In the genomic region with DNA sequence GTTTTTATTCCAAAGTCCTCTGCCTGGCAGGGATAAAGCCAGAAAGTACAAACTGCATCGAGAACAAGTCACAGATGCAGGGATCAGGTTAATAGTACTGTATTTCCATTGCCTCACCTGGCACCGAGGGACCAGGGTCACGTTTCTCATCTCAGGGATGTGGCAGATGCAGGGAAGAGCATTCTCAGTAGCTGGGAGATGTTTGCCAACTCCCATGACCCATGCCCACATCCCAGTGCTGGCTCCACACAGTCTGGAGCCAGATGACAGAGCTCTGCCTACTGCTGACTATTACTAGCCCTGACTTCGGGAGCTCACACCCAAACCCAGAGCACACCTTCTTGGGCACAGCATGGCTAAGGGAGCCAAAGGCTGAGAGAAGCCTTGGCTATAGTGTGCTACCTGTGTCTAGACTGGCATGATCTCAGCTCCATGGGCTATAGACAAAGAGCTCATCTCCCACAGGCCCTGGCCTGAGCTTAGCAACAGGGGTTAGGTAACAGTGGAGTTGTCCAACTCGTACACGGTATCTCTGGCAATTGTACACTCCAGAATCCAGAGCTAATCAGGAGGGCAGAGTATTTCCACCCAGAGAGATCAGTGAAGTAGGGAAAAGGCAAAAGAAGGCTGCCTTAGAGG, we compare ENCODE assay signal across 11 mouse cellular contexts. TPM values are rescaled to one million over a fixed set of nuclear protein-coding genes. Genes with fewer than 3 reads are reported as not detected.
A peak's percentile ranks its signal among the peaks of the same experiment; 100 is the strongest.
DNase-seq lines count a peak whose midpoint lies in the region; ATAC-seq and TF ChIP-seq lines count a peak whose summit lies in the region.
"Had no signal": no experiment of that assay in that cellular context is flagged by ENCODE, and none has a peak within 500 bp of the region (broad histone marks: within the 10 kb centered on the region; RNA-seq: fewer than 3 reads in every experiment).

No protein-coding gene starts in this region.

- no peak overlapping the region for H3K4me3 ChIP-seq in embryonic facial prominence, embryonic 15.5 days (replicated peaks)
- H3K4me3 ChIP-seq in heart, postnatal 0 days (ENCODE audit: low read depth, low read length) = no peak overlapping the region
- no peak overlapping the region for H3K4me3 ChIP-seq in midbrain, embryonic 13.5 days (replicated peaks)

- H3K27ac ChIP-seq in embryonic facial prominence, embryonic 15.5 days (replicated peaks) = peak overlapping the region; percentile 66; the same call in 1 of the 2 replicates
- peak overlapping the region; percentile 9; the same call in 1 of the 2 replicates for H3K27ac ChIP-seq in heart, postnatal 0 days (ENCODE audit: low read depth)
- H3K27ac ChIP-seq in midbrain, embryonic 13.5 days = peak overlapping the region; percentile 89
- H3K27ac ChIP-seq: macrophage had no signal

- peaks cover 77% of the 10 kb centered on the region for H3K4me1 ChIP-seq in embryonic facial prominence, embryonic 15.5 days
- H3K4me1 ChIP-seq in heart, postnatal 0 days (ENCODE audit: control insufficient read depth, insufficient read depth) = peaks cover 47% of the 10 kb centered on the region
- peaks cover 70% of the 10 kb centered on the region for H3K4me1 ChIP-seq in midbrain, embryonic 13.5 days (replicated peaks)

- no peaks in the 10 kb centered on the region for H3K27me3 ChIP-seq in embryonic facial prominence, embryonic 15.5 days
- H3K27me3 ChIP-seq in heart, postnatal 0 days (ENCODE audit: control insufficient read depth, insufficient read depth, low read length) = no peaks in the 10 kb centered on the region
- no peaks in the 10 kb centered on the region for H3K27me3 ChIP-seq in midbrain, embryonic 13.5 days

- no peak overlapping the region for H3K4me2 ChIP-seq in embryonic facial prominence, embryonic 15.5 days (replicated peaks)
- H3K4me2 ChIP-seq in heart, postnatal 0 days (ENCODE audit: low read depth, low read length) = no peak overlapping the region
- peak overlapping the region; percentile 17; the same call in 1 of the 2 replicates for H3K4me2 ChIP-seq in midbrain, embryonic 13.5 days (replicated peaks)

- DNase-seq in kidney, adult 18-20 months = peak; percentile 33
- DNase-seq in kidney, postnatal 4 days = no peak
- DNase-seq in heart, postnatal 0 days (ENCODE audit: low spot score) = no peak
- no peak for DNase-seq in layer of hippocampus, postnatal 36 days
- DNase-seq: adrenal gland, adult 8-10 months; cerebellum, adult 18-20 months had no signal

- no peak for TF ChIP-seq CTCF in heart, postnatal 0 days (IDR thresholded peaks at IDR 0.05; ENCODE audit: low read depth)

- H3K9me3 ChIP-seq in embryonic facial prominence, embryonic 15.5 days (replicated peaks) = no peaks in the 10 kb centered on the region
- no peaks in the 10 kb centered on the region for H3K9me3 ChIP-seq in heart, postnatal 0 days (replicated peaks; ENCODE audit: control insufficient read depth, low read length)
- no peaks in the 10 kb centered on the region for H3K9me3 ChIP-seq in midbrain, embryonic 13.5 days
- H3K9me3 ChIP-seq: G1E had no signal

- H3K9ac ChIP-seq in embryonic facial prominence, embryonic 15.5 days = no peak overlapping the region
- no peak overlapping the region for H3K9ac ChIP-seq in heart, postnatal 0 days (replicated peaks; ENCODE audit: low read depth, low read length)
- peak overlapping the region; percentile 34 for H3K9ac ChIP-seq in midbrain, embryonic 13.5 days (replicated peaks)

- 70% methylated on average over 6 of the region's 6 CpGs for WGBS in embryonic facial prominence, embryonic 15.5 days
- 63% methylated on average over 6 of the region's 6 CpGs for WGBS in heart, postnatal 0 days
- 78% methylated on average over 6 of the region's 6 CpGs for WGBS in midbrain, embryonic 13.5 days

- H3K36me3 ChIP-seq in embryonic facial prominence, embryonic 15.5 days = 0 out of 2 replicates have a peak, but pooled peaks cover 2% of the 10 kb centered on the region
- no peaks in the 10 kb centered on the region; the same call in none of the 2 replicates for H3K36me3 ChIP-seq in heart, postnatal 0 days (replicated peaks; ENCODE audit: control insufficient read depth, insufficient read depth, low read length)
- H3K36me3 ChIP-seq in midbrain, embryonic 13.5 days = peaks cover 20% of the 10 kb centered on the region

- no peak for TF ChIP-seq EP300 in heart, postnatal 0 days (IDR thresholded peaks at IDR 0.05; ENCODE audit: low read depth)

- no peak for ATAC-seq in embryonic facial prominence, embryonic 15.5 days (ENCODE audit: insufficient number of reproducible peaks, low FRiP score, low TSS enrichment, low read depth)
- ATAC-seq in heart, postnatal 0 days (ENCODE audit: insufficient read depth, low read depth) = no peak
- ATAC-seq in midbrain, embryonic 13.5 days = no peak; the same call in 1 of the 2 replicates
- no peak for ATAC-seq in monocyte, adult 5-6 weeks (replicated peaks; ENCODE audit: insufficient number of reproducible peaks, low FRiP score, low TSS enrichment, poor library complexity, severe bottlenecking)

RNA-seq across cellular contexts. Expression of a gene that starts 18.1 kb away (rescaled TPM):
- 9.8 and 10.7 TPM in 2 replicates for polyA plus RNA-seq in embryonic facial prominence, embryonic 15.5 days (2015; fragmentation: Nextera tagmentation; extraction: Ambion mirVana)
- 19.9 and 20.4 TPM in 2 replicates for total RNA-seq in heart, postnatal 0 days (2014; rRNA removed; ENCODE audit: low replicate concordance)
- 4.6 and 6.5 TPM in 2 replicates for polyA plus RNA-seq in heart, postnatal 0 days (2015; fragmentation: Nextera tagmentation; extraction: Ambion mirVana)
- 21.0 and 26.1 TPM in 2 replicates for polyA plus RNA-seq in midbrain, embryonic 13.5 days (2015; fragmentation: Nextera tagmentation; extraction: Ambion mirVana)
- 3.8 to 9.4 TPM (median 6.3 TPM) in 3 replicates for total RNA-seq in monocyte, adult 5-6 weeks (2017)
- 100 to 1,000 TPM; 240 to 247 TPM for total RNA-seq in layer of hippocampus, postnatal 36 days (2021)

RNA-seq across cellular contexts. Expression of a gene that starts 44.3 kb away (rescaled TPM):
- polyA plus RNA-seq in embryonic facial prominence, embryonic 15.5 days (2015; fragmentation: Nextera tagmentation; extraction: Ambion mirVana) = 15.6 and 18.0 TPM in 2 replicates
- 6.7 and 37.6 TPM in 2 replicates for total RNA-seq in heart, postnatal 0 days (2014; rRNA removed; ENCODE audit: low replicate concordance)
- 6.3 and 6.7 TPM in 2 replicates for polyA plus RNA-seq in heart, postnatal 0 days (2015; fragmentation: Nextera tagmentation; extraction: Ambion mirVana)
- 10.9 and 12.9 TPM in 2 replicates for polyA plus RNA-seq in midbrain, embryonic 13.5 days (2015; fragmentation: Nextera tagmentation; extraction: Ambion mirVana)
- 40.6 to 56.0 TPM (median 54.3 TPM) in 3 replicates for total RNA-seq in monocyte, adult 5-6 weeks (2017)
- total RNA-seq in layer of hippocampus, postnatal 36 days (2021) = 10 to 100 TPM; 53.1 to 54.0 TPM

RNA-seq across cellular contexts. Expression of a gene that starts 57.1 kb away (rescaled TPM):
- 8.5 and 9.1 TPM in 2 replicates for polyA plus RNA-seq in embryonic facial prominence, embryonic 15.5 days (2015; fragmentation: Nextera tagmentation; extraction: Ambion mirVana)
- total RNA-seq in heart, postnatal 0 days (2014; rRNA removed; ENCODE audit: low replicate concordance) = 0.76 and 2.6 TPM in 2 replicates
- polyA plus RNA-seq in heart, postnatal 0 days (2015; fragmentation: Nextera tagmentation; extraction: Ambion mirVana) = 2.0 and 2.2 TPM in 2 replicates
- polyA plus RNA-seq in midbrain, embryonic 13.5 days (2015; fragmentation: Nextera tagmentation; extraction: Ambion mirVana) = 53.5 and 56.3 TPM in 2 replicates
- total RNA-seq in monocyte, adult 5-6 weeks (2017) = 59.8 to 114 TPM (median 79.4 TPM) in 3 replicates
- 1 to 10 TPM in 1 of 2 experiments, under 1 TPM in 1; 0.63 to 1.1 TPM for total RNA-seq in layer of hippocampus, postnatal 36 days (2021)
- polyA plus RNA-seq: G1E had no signal

Comparison
In these comparisons a context has a peak if more than half of its experiments do, and no peak if none do; other contexts are left out.
1. H3K27ac ChIP-seq: peak in every context shown above with its lines; median percentile 89 in midbrain, embryonic 13.5 days; 66 in embryonic facial prominence, embryonic 15.5 days; 9 in heart, postnatal 0 days.
2. RNA of a gene that starts 18.1 kb away (total RNA-seq): 240 to 247 TPM in layer of hippocampus, postnatal 36 days; 19.9 to 20.4 TPM in heart, postnatal 0 days and 3.8 to 9.4 TPM in monocyte, adult 5-6 weeks; every median in the first group is over 10 times any median in the second.
3. RNA of a gene that starts 57.1 kb away (total RNA-seq): 59.8 to 114 TPM in monocyte, adult 5-6 weeks; 0.63 to 1.1 TPM in layer of hippocampus, postnatal 36 days and 0.76 to 2.6 TPM in heart, postnatal 0 days; every median in the first group is over 10 times any median in the second.